Comparison of ENCODE assay signal across 23 mouse cellular contexts in genomic region chr1:89977261-89977660, GRCm38 (mm10). TPM values are rescaled to one million over a fixed set of nuclear protein-coding genes. Genes with fewer than 3 reads are reported as not detected.
"Had no signal": no experiment of that assay in that cellular context is flagged by ENCODE, and none has a peak within 500 bp of the region (broad histone marks: within the 10 kb centered on the region; RNA-seq: fewer than 3 reads in every experiment).

No protein-coding gene starts in this region.

- DNase-seq: retina, postnatal 1 day; right cerebral cortex, adult 18-20 months; right cerebral cortex, postnatal 14 days; right cerebral cortex, postnatal 25 days; right cerebral cortex, postnatal 4 days; spleen, adult 18-20 months; thymus, adult 18-20 months; thymus, adult 2 months; thymus, postnatal 14 days; thymus, postnatal 25 days; thymus, postnatal 36 days; thymus, postnatal 4 days had no signal

- H3K36me3 ChIP-seq: neural tube, embryonic 15.5 days; stomach, embryonic 15.5 days had no signal

- H3K4me3 ChIP-seq: neural tube, embryonic 15.5 days; stomach, embryonic 15.5 days had no signal

- H3K9me3 ChIP-seq: neural tube, embryonic 15.5 days; stomach, embryonic 15.5 days had no signal

- H3K27me3 ChIP-seq: neural tube, embryonic 15.5 days had no signal

- H3K4me1 ChIP-seq: neural tube, embryonic 15.5 days; stomach, embryonic 15.5 days had no signal

- H3K4me2 ChIP-seq: neural tube, embryonic 15.5 days; stomach, embryonic 15.5 days had no signal

- H3K9ac ChIP-seq: neural tube, embryonic 15.5 days; stomach, embryonic 15.5 days had no signal

- H3K27ac ChIP-seq: neural tube, embryonic 15.5 days; stomach, embryonic 15.5 days; stomach, postnatal 0 days had no signal

RNA-seq across cellular contexts. Expression of gene Asb18, which starts 37.2 kb away (rescaled TPM):
- total RNA-seq: neutrophil, adult 5-6 weeks had no signal
- polyA plus RNA-seq: small intestine, adult 2 months; spleen, adult 2 months; stomach, embryonic 14.5 days; stomach, embryonic 15.5 days; stomach, postnatal 0 days; thymus, postnatal 0 days had no signal

RNA-seq across cellular contexts. Expression of gene Gbx2, which starts 46.3 kb away (rescaled TPM):
- total RNA-seq: neutrophil, adult 5-6 weeks had no signal
- polyA plus RNA-seq: stomach, embryonic 14.5 days; stomach, embryonic 16.5 days; stomach, postnatal 0 days; testis, adult 2 months; urinary bladder, adult 2 months had no signal
